Mouse (Mus musculus): ENCODE measurements at regions not wholly inside any gene's neighbourhood (a gene's known extent, or its start where the extent isn't known, plus 50 kb on each side); places are given as distances from the start of the nearest gene placed in this dataset.

GRCm38 (mm10) chr4:105459991-105460688 is 303.0 kb downstream of the Plpp3 start:
- in situ Hi-C loops (cut with MboI, MseI), result no loop called here

GRCm38 (mm10) chr4:105460689-105461005 is 303.5 kb downstream of the Plpp3 start:
- in situ Hi-C loops (cut with MboI, MseI), result no loop called here

GRCm38 (mm10) chr4:105467811-105468210 is 310.7 kb downstream of the Plpp3 start:
- in situ Hi-C loops (cut with MboI, MseI), result no loop called here

GRCm38 (mm10) chr4:105469300-105469821 is 312.2 kb downstream of the Plpp3 start:
- in situ Hi-C loops (cut with MboI, MseI), result no loop called here

- in situ Hi-C loops (cut with MboI, MseI), result no loop called here
These were observed 314.7 kb upstream of the Gm12728 start for GRCm38 (mm10) chr4:105474765-105475560.

GRCm38 (mm10) chr4:105476332-105476731 is 313.3 kb upstream of the Gm12728 start:
- in situ Hi-C loops (cut with MboI, MseI), result no loop called here

- in situ Hi-C loops (cut with MboI, MseI), result no loop called here
These were observed 303.3 kb upstream of the Gm12728 start for GRCm38 (mm10) chr4:105486376-105486775.

- in situ Hi-C loops (cut with MboI, MseI), result no loop called here
These were observed 293.5 kb upstream of the Gm12728 start for GRCm38 (mm10) chr4:105496176-105496575.

GRCm38 (mm10) chr4:105506190-105506589 is 283.5 kb upstream of the Gm12728 start:
- in situ Hi-C loops (cut with MboI, MseI), result no loop called here

- in situ Hi-C loops (cut with MboI, MseI), result no loop called here
These were observed 282.4 kb upstream of the Gm12728 start for GRCm38 (mm10) chr4:105507221-105507620.

GRCm38 (mm10) chr4:105509091-105509490 is 280.6 kb upstream of the Gm12728 start:
- in situ Hi-C loops (cut with MboI, MseI), result no loop called here

GRCm38 (mm10) chr4:105510406-105510805 is 279.3 kb upstream of the Gm12728 start:
- in situ Hi-C loops (cut with MboI, MseI), result no loop called here

GRCm38 (mm10) chr4:105525135-105525534 is 264.5 kb upstream of the Gm12728 start:
- in situ Hi-C loops (cut with MboI, MseI), result no loop called here

- in situ Hi-C loops (cut with MboI, MseI), result no loop called here
These were observed 262.9 kb upstream of the Gm12728 start for GRCm38 (mm10) chr4:105526755-105527154.

GRCm38 (mm10) chr4:105527316-105527715 is 262.4 kb upstream of the Gm12728 start:
- in situ Hi-C loops (cut with MboI, MseI), result no loop called here

GRCm38 (mm10) chr4:105531651-105532425 is 257.8 kb upstream of the Gm12728 start:
- in situ Hi-C loops (cut with MboI, MseI), result no loop called here

GRCm38 (mm10) chr4:105535451-105535850 is 254.2 kb upstream of the Gm12728 start:
- in situ Hi-C loops (cut with MboI, MseI), result no loop called here

- in situ Hi-C loops (cut with MboI, MseI), result no loop called here
These were observed 244.2 kb upstream of the Gm12728 start for GRCm38 (mm10) chr4:105545486-105545885.

- in situ Hi-C loops (cut with MboI, MseI), result no loop called here
These were observed 239.8 kb upstream of the Gm12728 start for GRCm38 (mm10) chr4:105549744-105550440.

GRCm38 (mm10) chr4:105551966-105552685 is 237.5 kb upstream of the Gm12728 start:
- in situ Hi-C loops (cut with MboI, MseI), result no loop called here

GRCm38 (mm10) chr4:105554994-105555393 is 234.7 kb upstream of the Gm12728 start:
- in situ Hi-C loops (cut with MboI, MseI), result no loop called here

Data from T-helper 2 cell (primary cell).